Mouse (Mus musculus) heart, embryonic 12.5 days (tissue): ENCODE data around the gene Dupd1. TPM values are rescaled to one million over a fixed set of nuclear protein-coding genes. Genes with fewer than 3 reads are reported as not detected.
A peak's percentile ranks its signal among the peaks of the same experiment; 100 is the strongest.

Source experiments
- ATAC-seq: fragments of 200-750 bp; cut with Nextera tagmentation; 2 replicates; pipeline ENCODE4 v1.8.0; 2017; ENCODE audit warnings: moderate TSS enrichment, moderate library complexity; ENCODE audit not compliant: insufficient number of reproducible peaks, low FRiP score
- H3K27ac ChIP-seq: fragments of 300-500 bp; sonication (generic); 2 replicates; pipeline ENCODE4 v1.5.1; 2016; ENCODE audit warnings: mild to moderate bottlenecking, moderate library complexity; ENCODE audit not compliant: poor library complexity, severe bottlenecking
- H3K27me3 ChIP-seq: fragments of 300-500 bp; sonication (generic); replicated peaks from 2 replicates; pipeline ENCODE4 v1.6.1; 2016; ENCODE audit warnings: mild to moderate bottlenecking, moderate library complexity
- H3K36me3 ChIP-seq: fragments of 300-500 bp; sonication (generic); 2 replicates; pipeline ENCODE4 v1.6.1; 2016; ENCODE audit warnings: mild to moderate bottlenecking, moderate library complexity
- H3K4me1 ChIP-seq: fragments of 300-500 bp; sonication (generic); replicated peaks from 2 replicates; pipeline ENCODE4 v1.6.1; 2016; ENCODE audit warnings: mild to moderate bottlenecking
- H3K4me2 ChIP-seq: fragments of 300-500 bp; sonication (generic); 2 replicates; pipeline ENCODE4 v1.6.1; 2016; ENCODE audit warnings: mild to moderate bottlenecking, moderate library complexity
- H3K4me3 ChIP-seq: fragments of 300-500 bp; sonication (generic); 2 replicates; pipeline ENCODE4 v1.5.1; 2016; ENCODE audit warnings: mild to moderate bottlenecking
- H3K9ac ChIP-seq: fragments of 300-500 bp; sonication (generic); 2 replicates; pipeline ENCODE4 v1.6.1; 2016; ENCODE audit warnings: mild to moderate bottlenecking, moderate library complexity
- H3K9me3 ChIP-seq: fragments of 300-500 bp; sonication (generic); replicated peaks from 2 replicates; pipeline ENCODE4 v1.6.1; 2016; ENCODE audit warnings: mild to moderate bottlenecking, moderate library complexity
- WGBS: fragments of 180-500 bp; shearing (Covaris S2); methylation state at CpG from one replicate; pipeline ENCODE4 v1.1.7; 2016; 5-methylcytosine and 5-hydroxymethylcytosine counted together
- polyA plus RNA-seq: library from polyadenylated mRNA; unstranded; fragments of >200 nt; fragmentation: Nextera tagmentation; extraction: Ambion mirVana; gene quantifications from 2 replicates; pipeline ENCODE4 v1.2.1, GENCODE M21; 2016

The Dupd1 gene
- polyA plus RNA-seq, 1 experiment from 2014 or later = 0.23 TPM

DNA sequence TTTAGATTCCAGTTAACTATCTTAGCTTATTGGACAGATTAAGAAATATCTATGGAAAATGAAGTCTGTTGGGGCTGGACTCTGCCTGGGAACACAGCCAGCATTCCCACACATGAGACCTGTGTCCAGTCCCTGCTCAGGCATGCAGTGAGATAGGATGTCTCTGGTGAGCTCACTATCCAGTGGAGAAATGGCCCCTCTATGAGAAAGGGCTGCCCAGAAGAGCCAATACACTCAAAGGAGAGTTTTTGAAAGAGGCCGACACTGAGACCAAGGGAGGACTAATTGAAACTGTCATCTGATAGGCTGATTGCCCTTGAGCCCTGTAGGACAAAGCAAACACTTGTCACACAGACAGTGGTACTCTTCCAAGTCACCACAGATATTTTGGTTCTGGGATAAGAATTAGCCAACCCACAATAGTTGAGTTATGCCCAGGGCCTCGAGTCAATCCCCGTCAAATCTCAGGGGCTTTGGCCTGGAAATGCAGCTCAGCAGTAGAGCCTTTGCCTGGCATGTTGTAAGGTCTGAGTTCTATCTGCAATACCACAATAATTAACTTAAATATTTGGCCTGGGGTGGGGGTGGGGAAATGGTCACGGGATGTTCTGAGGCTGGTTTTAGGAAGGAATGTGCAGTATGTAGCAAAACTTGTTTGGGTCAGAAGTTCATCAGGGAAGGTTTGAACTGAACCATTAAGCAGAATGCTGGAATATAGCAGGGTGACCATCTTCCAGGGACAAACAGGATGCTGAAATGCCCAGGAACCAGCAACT is 6.2 kb upstream of the Dupd1 start:
- Histone ChIP-seq H3K36me3 (no peaks in the 10 kb centered on the region), H3K9me3 (peaks cover 11% of the 10 kb centered on the region), H3K4me1 (peaks cover 33% of the 10 kb centered on the region), H3K9ac (no peak overlapping the region), H3K4me3 (no peak overlapping the region), H3K27ac (peak overlapping the region; percentile 32), H3K27me3 (no peaks in the 10 kb centered on the region), H3K4me2 (no peak overlapping the region)
- peak; percentile 66 for ATAC-seq
- 41% methylated on average over 4 of the region's 4 CpGs for WGBS

DNA sequence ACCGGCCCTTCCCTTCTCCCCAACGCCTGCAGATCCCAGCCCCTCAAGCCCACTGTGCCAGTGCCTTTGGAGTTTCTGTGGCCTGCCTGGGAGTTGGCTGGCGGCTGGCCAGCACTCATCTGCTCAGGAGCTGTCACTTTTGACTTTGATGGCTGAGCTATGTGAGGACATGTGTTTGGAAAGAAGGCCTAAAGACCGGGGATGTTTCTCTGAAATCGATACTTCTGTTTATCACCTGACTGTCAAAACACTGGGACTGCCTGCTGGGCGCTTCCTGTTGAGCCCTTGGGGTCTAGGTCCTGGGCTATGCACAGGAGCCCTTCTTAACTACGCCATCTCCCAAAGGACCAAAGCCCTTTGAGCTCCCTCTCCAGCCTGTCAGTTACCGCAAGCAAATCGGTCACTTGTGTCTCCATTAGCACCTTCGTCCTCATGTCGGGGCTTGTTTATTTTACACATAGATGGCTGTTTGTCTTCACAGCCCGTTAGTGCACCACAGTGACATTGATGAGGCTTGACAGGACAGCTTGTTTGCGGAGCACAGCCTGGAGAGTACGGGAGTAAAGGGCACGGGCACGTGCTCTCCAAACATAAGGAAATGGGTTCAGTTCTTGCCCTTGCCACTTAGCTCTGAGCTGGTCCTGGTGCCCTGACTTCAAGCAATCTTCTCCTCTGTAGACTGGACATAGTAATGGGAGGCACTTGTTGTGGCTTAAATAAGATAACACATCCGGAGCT is 5.4 kb upstream of the Dupd1 start:
- WGBS = 11% methylated on average over 17 of the region's 17 CpGs
- H3K9ac ChIP-seq = no peak overlapping the region
- H3K4me3 ChIP-seq = no peak overlapping the region
- H3K4me2 ChIP-seq = peak overlapping the region; percentile 48
- peaks cover 25% of the 10 kb centered on the region for H3K4me1 ChIP-seq
- peaks cover 11% of the 10 kb centered on the region for H3K9me3 ChIP-seq
- peak overlapping the region; percentile 69 for H3K27ac ChIP-seq
- ATAC-seq = peak; percentile 9; the same call in 1 of the 2 replicates
- H3K36me3 ChIP-seq = no peaks in the 10 kb centered on the region
- no peaks in the 10 kb centered on the region for H3K27me3 ChIP-seq

DNA sequence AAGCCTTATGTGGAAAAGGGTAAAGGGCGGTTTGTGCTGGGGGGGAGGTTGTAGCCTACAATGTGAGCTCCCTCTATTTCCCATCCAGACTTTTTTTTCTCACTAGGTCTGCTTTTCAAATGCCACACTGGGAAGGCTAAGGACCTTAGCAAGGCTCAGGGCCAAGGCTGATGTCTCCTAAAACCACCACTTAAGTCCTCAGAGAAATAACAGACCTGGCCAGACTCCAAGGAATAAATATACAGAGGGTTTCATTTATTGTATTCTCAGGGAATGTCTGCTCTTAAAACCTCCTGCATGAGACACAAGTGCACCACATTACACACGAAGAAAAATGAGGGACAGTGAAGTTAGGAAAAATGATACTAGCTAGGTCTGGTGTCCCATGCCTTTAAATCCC is 3.1 kb downstream of the Dupd1 start:
- Histone ChIP-seq H3K36me3 (no peaks in the 10 kb centered on the region), H3K27ac (no peak overlapping the region), H3K27me3 (no peaks in the 10 kb centered on the region), H3K4me1 (peaks cover 30% of the 10 kb centered on the region), H3K4me3 (no peak overlapping the region), H3K4me2 (no peak overlapping the region), H3K9ac (no peak overlapping the region), H3K9me3 (no peaks in the 10 kb centered on the region)
- no peak for ATAC-seq
- 75% methylated on average over 2 of the region's 2 CpGs for WGBS

DNA sequence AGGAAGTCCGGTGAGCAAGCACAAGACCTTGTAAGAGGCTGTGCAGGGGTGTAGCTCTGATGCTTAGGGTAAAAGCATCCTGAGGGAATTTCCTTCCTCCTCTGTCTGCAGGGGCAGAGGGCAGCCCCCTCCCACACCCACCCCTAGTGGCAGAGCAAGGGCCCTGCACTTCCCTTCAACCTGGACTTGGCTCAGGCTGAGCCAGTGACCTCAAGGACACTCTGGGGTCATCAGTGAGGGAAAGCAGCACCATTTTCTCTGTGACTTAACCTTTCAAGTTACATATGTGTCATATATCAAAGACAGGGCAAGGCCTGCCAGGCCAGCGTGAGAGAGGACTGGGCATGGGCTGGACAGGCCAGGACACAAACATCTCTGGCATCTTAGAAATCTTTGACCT is 4.8 kb downstream of the Dupd1 start:
- Histone ChIP-seq H3K4me3 (no peak overlapping the region), H3K4me1 (peaks cover 30% of the 10 kb centered on the region), H3K27ac (no peak overlapping the region; the same call in 1 of the 2 replicates), H3K36me3 (no peaks in the 10 kb centered on the region), H3K27me3 (no peaks in the 10 kb centered on the region), H3K9ac (no peak overlapping the region), H3K4me2 (no peak overlapping the region), H3K9me3 (no peaks in the 10 kb centered on the region)
- WGBS = 58% methylated on average over 2 of the region's 2 CpGs
- ATAC-seq = no peak

DNA sequence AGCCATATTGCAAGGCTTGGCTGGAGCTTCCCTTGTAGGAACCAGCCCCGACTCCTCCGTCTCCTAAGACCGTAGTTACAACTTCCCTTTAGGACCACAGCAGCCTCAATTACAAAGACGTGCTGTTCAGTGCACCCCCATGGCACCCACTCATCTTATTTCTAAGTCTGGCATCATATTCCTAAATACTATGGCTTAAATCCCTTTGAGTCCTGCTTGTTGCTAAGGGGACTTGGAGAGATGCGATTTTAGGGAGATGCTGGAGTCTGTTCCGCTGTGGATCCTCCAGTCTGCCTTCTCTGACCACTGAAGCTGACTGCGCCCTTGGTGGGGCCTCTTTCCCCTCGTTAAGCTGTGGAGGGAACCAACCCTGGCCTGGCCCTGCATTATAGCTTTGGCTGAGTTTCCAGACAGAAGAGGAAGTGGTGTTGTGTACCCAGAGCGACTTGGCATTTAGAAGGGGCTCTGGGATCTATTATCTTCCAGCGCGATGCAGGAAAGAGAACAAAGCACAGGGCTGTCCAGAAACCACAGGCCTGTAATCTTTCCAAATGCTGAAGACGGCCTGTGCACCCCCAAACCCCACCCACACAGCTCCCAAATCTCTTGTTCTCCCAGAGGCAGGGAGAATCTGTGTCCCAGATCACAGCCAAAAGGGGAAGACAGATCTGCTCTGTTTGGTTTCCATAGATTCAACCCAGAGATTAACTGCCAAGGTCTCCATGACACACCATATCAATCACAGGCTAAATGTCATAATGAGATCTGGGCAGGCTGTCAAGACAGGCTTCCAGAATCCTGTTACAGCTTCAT is 7.4 kb downstream of the Dupd1 start:
- peaks cover 42% of the 10 kb centered on the region for H3K4me1 ChIP-seq
- no peak overlapping the region for H3K4me3 ChIP-seq
- peak; percentile 47 for ATAC-seq
- no peaks in the 10 kb centered on the region for H3K9me3 ChIP-seq
- no peaks in the 10 kb centered on the region for H3K27me3 ChIP-seq
- no peak overlapping the region for H3K9ac ChIP-seq
- 46% methylated on average over 12 of the region's 12 CpGs for WGBS
- peak overlapping the region; percentile 63 for H3K27ac ChIP-seq
- H3K4me2 ChIP-seq = no peak overlapping the region
- H3K36me3 ChIP-seq = no peaks in the 10 kb centered on the region

DNA sequence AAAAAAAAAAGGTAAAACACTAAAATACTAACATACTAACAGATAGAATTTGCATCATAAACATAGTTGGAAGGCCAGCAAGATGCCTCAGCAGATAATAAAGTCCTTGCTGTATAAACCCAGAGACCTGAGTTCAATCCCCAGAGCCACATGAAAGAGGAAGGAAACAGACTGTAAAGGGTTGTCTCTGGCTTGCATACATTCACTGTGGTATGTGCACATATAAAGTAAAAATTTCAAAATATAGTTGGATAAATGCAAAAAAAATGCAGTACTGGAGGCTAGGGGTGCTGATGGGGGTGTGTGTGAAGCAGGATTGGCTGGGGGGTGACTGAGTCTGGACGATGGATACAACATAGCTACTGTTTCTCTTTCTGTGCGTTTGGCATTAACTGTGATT is 8.9 kb downstream of the Dupd1 start:
- no peaks in the 10 kb centered on the region for H3K9me3 ChIP-seq
- H3K36me3 ChIP-seq = no peaks in the 10 kb centered on the region
- no peak overlapping the region for H3K4me2 ChIP-seq
- no peak overlapping the region for H3K27ac ChIP-seq
- no peak for ATAC-seq
- H3K27me3 ChIP-seq = no peaks in the 10 kb centered on the region
- no peak overlapping the region for H3K4me3 ChIP-seq
- 85% methylated on average over 2 of the region's 2 CpGs for WGBS
- H3K9ac ChIP-seq = no peak overlapping the region
- H3K4me1 ChIP-seq = peaks cover 42% of the 10 kb centered on the region

DNA sequence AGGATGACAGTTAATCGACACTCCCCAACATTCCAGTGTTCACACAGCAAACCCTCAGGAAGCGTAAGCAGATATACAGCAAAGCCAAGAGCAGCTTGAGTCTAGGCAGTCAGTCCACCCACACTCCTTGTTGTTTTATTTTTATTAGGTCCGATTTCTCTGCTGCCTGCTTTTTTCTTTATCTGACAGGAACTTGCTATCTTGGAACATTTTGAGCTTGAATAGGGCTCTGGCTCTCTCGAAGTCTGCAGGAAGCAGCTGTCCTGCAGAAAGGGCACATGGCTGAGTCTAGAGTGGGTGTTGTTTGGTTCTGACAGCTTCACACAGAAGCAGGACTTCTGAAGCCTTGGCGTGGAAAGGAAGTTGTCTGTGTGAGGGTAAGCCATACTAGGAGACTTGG is 11.1 kb downstream of the Dupd1 start:
- H3K9me3 ChIP-seq = no peaks in the 10 kb centered on the region
- peak overlapping the region; percentile 1; the same call in 1 of the 2 replicates for H3K4me2 ChIP-seq
- no peak overlapping the region for H3K4me3 ChIP-seq
- 13% methylated on average over 5 of the region's 5 CpGs for WGBS
- H3K9ac ChIP-seq = no peak overlapping the region
- peaks cover 30% of the 10 kb centered on the region for H3K4me1 ChIP-seq
- peak overlapping the region; percentile 50; the same call in 1 of the 2 replicates for H3K27ac ChIP-seq
- no peaks in the 10 kb centered on the region for H3K27me3 ChIP-seq
- H3K36me3 ChIP-seq = no peaks in the 10 kb centered on the region
- peak; percentile 82 for ATAC-seq

DNA sequence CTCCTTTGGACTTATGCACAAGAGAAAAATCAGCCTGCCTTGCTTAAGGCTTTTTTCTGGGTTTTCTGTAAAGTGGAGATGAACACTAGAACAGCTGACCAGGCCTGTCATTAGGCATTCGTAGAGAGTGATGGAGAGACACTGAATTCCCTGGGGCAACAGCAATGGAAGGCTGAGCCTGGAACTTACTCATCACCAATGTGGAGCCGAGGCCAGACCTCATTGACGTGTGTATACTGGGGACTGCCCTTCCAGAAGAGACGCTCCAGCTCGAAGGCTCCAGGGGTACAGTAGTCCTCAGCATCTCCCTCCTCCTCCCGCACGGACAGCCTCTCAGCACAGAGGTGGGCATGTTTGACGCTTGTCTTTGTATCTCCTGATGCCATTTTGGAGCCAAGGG is 11.7 kb downstream of the Dupd1 start:
- peaks cover 30% of the 10 kb centered on the region for H3K4me1 ChIP-seq
- no peaks in the 10 kb centered on the region for H3K9me3 ChIP-seq
- H3K27ac ChIP-seq = peak overlapping the region; percentile 50; the same call in 1 of the 2 replicates
- H3K36me3 ChIP-seq = no peaks in the 10 kb centered on the region
- H3K9ac ChIP-seq = no peak overlapping the region
- 51% methylated on average over 8 of the region's 8 CpGs for WGBS
- no peak overlapping the region for H3K4me3 ChIP-seq
- peak overlapping the region; percentile 1; the same call in 1 of the 2 replicates for H3K4me2 ChIP-seq
- no peaks in the 10 kb centered on the region for H3K27me3 ChIP-seq
- 0 out of 2 replicates have a peak, but pooled peaks have one; percentile 33 for ATAC-seq

DNA sequence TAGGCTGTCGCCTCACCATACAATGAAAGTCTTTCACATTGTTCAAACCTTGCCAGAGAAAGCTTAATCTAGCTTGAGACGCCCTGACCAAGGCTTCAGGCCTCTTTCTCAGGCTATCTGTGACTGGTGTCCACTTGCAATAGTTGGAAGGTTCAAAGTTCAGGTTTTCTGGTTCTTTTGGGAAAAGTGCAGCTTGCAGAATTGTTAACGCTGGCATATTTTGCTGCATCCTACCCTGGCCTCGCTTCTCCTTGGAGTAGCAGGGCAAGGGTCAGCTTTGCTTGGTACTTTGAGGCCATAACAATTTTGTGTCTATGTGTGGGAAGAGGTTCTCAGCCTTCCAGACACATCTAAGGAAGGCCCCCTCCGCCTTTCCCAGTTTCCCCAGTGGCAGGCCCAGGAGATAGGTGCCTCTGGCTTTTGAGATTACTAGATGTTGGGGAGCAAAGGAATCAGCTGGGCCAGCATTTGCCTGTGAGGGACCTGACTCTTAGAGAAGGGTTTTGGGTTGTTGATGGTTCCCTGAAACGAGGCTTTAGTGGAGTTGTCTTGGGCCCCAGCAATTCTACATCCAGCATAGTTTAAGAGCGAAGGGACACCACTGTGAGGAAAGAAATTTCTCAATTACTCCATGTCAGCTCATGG is 18.1 kb downstream of the Dupd1 start:
- Histone ChIP-seq H3K9ac (no peak overlapping the region), H3K27ac (no peak overlapping the region), H3K9me3 (peaks cover 3% of the 10 kb centered on the region; the same call in 1 of the 2 replicates), H3K4me2 (no peak overlapping the region), H3K27me3 (no peaks in the 10 kb centered on the region), H3K4me3 (no peak overlapping the region), H3K36me3 (no peaks in the 10 kb centered on the region), H3K4me1 (peaks cover 8% of the 10 kb centered on the region; the same call in 1 of the 2 replicates)
- no peak for ATAC-seq
- 73% methylated on average over 7 of the region's 7 CpGs for WGBS

DNA sequence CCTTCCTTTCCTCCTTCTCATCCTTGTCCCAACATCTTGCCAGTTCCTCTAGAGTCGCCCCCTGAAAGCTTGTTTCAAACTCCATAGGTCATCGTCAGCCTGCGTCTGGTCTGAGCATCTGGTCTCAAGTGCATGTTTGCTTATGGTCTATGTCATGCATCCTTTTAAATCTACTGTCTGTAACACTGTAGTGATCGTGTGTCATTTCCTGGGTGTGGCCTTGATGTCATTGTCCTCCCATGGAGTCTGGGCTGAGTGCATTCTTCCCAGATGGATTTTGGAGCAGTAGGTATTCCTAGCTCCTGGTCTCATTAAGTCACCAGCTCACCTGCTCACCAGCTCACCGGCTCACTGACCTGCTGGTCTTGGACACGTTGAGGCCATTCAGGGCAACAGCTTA is 19.4 kb downstream of the Dupd1 start:
- 59% methylated on average over 6 of the region's 6 CpGs for WGBS
- H3K4me2 ChIP-seq = no peak overlapping the region
- H3K9me3 ChIP-seq = peaks cover 3% of the 10 kb centered on the region; the same call in 1 of the 2 replicates
- peaks cover 8% of the 10 kb centered on the region; the same call in 1 of the 2 replicates for H3K4me1 ChIP-seq
- H3K27ac ChIP-seq = no peak overlapping the region
- no peak overlapping the region for H3K4me3 ChIP-seq
- no peaks in the 10 kb centered on the region for H3K27me3 ChIP-seq
- H3K36me3 ChIP-seq = no peaks in the 10 kb centered on the region
- no peak for ATAC-seq
- H3K9ac ChIP-seq = no peak overlapping the region
